Mouse (Mus musculus) erythroblast, adult 5-6 weeks (primary cell): ENCODE measurements around the gene Sv2c. TPM values are rescaled to one million over a fixed set of nuclear protein-coding genes. Genes with fewer than 3 reads are reported as not detected.
"Not testable (repeated sequence)": the region's sequence is repeated elsewhere in the genome, so short reads cannot be mapped to it uniquely, and the experiment has no call there.

Experiments
- ATAC-seq: replicated peaks from 2 replicates; pipeline ENCODE4 v1.8.0; 2016; ENCODE audit warnings: moderate number of reproducible peaks, mild to moderate bottlenecking, moderate TSS enrichment, inconsistent platforms; ENCODE audit not compliant: poor library complexity, low FRiP score, severe bottlenecking
- total RNA-seq, 2 experiments: library from RNA; stranded (forward) in 1 of 2; stranded (reverse) in 1 of 2; fragments of 150-400 nt in 1 of 2; fragments of 200-764, 138-1000 nt in 1 of 2; gene quantifications; 2 replicates each; pipeline versions ENCODE4 v1.2.3 to v1.2.4; 2015 to 2017; ENCODE audit warnings: low replicate concordance in 2 of 2

Sv2c gene
- total RNA-seq, 2 experiments from 2014 or later, result 0.09 TPM; not detected in 1

GRCm38 (mm10) chr13:96081276-96081675 is 51.1 kb downstream of the Sv2c start, which contains the start of gene Gm20075:
Gene Gm20075 (minus strand): TSS chr13:96081376.
- ATAC-seq, result not testable (repeated sequence)

GRCm38 (mm10) chr13:96073555-96073954 is 58.8 kb downstream of the Sv2c start:
- ATAC-seq, result no peak

- ATAC-seq, result no peak
These were observed 79.6 kb downstream of the Sv2c start for GRCm38 (mm10) chr13:96052755-96053154.

- no peak for ATAC-seq
These were observed 87.0 kb downstream of the Sv2c start for GRCm38 (mm10) chr13:96045396-96045795.

GRCm38 (mm10) chr13:96040275-96041042 is 91.9 kb downstream of the Sv2c start:
- ATAC-seq, result no peak

GRCm38 (mm10) chr13:96039536-96039935 is 92.8 kb downstream of the Sv2c start:
- ATAC-seq, result no peak

GRCm38 (mm10) chr13:96030368-96031223 is 101.8 kb downstream of the Sv2c start:
- ATAC-seq, result no peak

DNA sequence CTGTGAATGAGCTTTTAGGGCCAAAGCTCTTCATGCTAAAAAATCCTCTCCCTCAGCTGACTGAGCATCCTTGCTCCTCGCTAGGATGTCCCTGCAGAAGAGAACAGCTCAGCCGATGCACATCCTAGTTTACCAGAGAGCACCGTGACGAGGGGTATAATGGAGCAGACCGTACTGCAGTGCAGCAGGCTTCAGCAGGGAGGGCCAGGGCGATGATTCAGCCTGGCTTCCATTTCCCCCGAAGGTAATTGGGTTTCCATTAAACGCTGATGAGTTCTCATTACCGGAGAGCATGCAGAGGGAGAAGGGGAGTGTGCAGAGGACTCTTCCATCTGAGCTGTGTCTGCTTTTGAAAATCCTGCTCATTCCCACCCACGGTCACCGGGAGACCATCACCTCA is 108.5 kb downstream of the Sv2c start:
- no peak for ATAC-seq

GRCm38 (mm10) chr13:96015516-96015915 is 116.9 kb downstream of the Sv2c start:
- no peak for ATAC-seq

DNA sequence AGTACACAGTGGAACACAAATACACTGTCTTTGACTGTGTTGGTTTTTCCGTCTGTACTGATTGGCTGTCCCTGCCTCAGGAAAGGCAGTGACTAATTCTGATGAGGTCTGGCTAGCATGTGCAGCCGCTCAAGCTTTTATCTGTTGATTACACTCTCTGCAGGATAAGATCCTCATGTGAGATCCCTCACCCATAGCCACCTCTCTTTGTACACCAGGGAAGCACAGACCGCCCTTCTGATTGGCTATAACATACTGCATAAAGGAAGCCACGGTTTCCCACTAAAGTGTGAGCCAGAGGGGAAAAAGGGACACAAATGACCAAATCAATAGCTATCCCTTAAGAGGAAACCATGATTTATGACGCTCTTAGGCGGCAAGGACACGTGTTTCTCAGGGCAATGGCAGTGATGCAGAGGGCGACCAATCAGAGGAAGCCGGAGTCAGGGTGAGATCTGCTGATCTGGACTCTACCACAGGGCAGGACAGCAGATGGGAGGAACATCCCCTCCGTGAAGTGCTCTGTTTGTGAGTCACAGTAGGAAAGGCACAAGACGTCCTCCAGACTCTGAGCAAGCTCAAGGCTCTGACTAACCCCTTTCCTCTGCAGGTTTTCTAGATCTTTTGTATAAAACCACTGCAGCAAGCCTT is 121.4 kb downstream of the Sv2c start:
- ATAC-seq, result no peak

GRCm38 (mm10) chr13:96008975-96009374 is 123.4 kb downstream of the Sv2c start:
- ATAC-seq, result no peak

DNA sequence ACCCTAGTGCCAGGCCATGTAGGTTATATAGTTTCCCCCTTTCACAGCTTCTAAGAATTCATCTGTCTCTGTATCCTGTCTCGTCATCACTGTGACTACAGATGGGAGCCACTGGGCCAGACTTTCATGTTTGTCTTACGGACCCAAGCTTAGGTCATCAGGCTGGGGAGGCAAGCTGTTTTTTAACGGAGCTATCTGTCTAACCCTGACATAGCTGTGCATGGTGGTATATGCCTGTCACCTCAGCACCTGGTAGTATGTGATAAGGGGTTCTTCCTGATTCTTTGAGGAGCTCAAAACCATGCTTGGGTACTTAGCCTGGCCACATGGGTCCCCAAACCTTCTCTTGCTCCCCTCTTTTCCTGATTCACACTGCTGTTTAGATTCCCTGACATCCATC is 124.2 kb downstream of the Sv2c start:
- no peak; the same call in 1 of the 2 replicates for ATAC-seq

DNA sequence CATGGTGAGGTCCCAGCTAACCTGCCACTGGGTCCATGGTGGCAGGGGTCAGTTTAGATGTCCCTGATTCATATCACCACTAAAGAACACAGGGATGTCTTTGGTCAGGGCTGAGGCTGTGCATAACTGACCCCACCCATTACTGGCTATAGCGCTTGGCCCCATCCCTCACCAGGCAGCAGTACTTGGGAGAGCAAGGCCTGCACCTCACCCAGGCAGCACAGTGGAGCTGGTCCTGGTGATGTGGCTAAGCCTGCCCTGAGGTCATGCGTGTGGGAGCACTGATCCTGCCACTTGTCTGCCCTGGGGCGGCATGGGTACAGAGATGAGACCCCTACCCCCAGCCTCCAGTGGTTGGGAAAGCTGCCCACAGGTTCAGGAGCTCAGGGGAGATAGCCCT is 128.8 kb downstream of the Sv2c start:
- ATAC-seq, result no peak

DNA sequence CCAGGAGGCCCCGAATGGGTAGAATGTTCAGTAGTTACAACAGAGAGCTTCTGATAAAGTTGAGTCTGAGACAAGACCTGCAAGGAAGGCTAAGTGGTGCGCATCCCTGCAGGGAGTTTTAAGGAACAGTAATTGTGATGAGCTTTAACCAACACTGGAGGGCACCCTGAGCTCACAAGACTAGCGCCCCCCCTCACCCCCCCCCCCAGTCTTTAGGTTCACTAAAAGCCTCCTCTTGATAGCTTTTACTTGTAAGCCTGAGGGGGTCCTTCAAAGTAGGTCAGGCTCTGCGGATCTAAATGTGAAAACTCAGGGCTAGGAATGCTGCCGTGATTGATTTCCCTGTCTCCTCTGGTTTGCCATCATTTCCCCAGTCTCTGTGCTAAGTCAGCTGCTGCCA is 129.9 kb downstream of the Sv2c start:
- ATAC-seq, result no peak

GRCm38 (mm10) chr13:95999396-95999795 is 133.0 kb downstream of the Sv2c start:
- no peak for ATAC-seq

- ATAC-seq, result no peak
These were observed 135.1 kb downstream of the Sv2c start for GRCm38 (mm10) chr13:95997294-95997693.

DNA sequence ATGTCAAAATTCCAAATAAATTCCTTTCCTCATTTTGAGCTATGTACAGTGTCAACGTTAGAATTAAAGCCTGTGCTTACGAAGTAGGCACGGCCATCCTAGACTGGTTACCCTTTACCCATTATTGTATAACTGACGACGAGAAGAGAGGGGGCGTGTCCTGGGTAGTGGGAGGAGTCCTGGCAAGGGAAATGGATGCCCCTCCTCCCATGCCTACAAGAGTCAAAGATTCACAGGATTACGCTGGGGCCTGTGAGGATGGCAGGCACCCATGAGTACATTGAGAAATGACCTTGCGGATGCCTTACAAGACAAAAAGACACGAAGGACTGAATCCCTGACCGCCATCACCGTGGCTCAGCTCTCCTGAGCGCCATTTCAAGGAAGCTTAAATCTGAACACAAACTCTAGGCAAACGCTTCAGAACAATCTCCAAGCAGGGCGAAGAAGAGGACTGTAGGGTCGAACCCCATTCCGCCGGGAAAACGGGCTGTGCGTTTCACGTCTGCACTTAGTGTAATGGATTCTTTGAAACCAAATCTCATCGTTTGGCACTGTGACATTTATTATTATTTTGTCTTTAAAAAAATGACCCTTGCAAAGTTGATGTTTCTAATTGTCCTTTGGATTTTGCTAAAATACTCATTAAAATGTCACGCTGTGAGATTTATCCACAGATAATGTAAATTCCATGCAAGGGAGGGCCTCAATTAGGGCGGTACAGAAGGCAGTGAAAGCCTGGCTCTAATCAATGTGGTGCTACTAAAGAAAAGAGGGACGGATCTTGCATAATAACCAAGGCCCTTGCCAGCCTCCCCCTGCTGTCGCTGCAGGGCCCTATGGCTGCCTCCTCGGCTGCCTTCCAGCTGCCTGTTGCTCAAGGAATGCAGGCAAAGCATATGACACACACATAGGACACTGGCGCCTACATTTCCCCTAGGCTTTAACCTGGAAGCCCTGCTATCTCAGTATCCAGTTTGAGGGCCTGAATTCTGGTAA is 137.4 kb downstream of the Sv2c start:
- no peak for ATAC-seq

- peak; percentile 65 for ATAC-seq
These were observed 144.2 kb downstream of the Sv2c start for GRCm38 (mm10) chr13:95988181-95988580.

DNA sequence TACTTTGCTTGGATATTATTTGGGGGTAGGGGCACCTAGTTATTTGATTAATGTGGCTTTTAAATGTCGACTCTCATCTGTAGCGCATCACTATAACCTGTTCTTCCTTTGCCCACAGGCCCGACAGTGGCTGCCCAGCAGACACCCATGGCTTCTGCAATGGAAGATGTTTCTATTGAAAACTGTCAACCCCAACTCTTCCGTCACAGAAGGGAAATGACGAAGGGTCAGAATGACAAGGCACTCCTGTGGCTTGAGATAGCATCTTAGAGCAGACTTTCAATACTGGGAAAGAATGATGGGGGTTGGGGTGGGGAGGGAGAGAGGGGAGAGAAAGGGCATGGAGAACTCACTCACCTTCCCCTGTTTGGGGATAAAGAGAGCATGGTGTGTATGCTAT is 145.2 kb downstream of the Sv2c start:
- no peak for ATAC-seq
